Mouse (Mus musculus): Measurements from ENCODE around the gene Ssmem1.

GRCm38 (mm10) chr6:30510291-30510690 lies 642 bp downstream of the Ssmem1 start:
- TF ChIP-seq CTCF (IDR thresholded peaks at IDR 0.05; ENCODE audit: low read depth, low read length): no peak
- no peak for TF ChIP-seq POLR2A (IDR thresholded peaks at IDR 0.05; ENCODE audit: insufficient read depth, low read length)

Data from ES-Bruce4 (cell line).